Mouse (Mus musculus): ENCODE data around the gene Ptpru.

DNA sequence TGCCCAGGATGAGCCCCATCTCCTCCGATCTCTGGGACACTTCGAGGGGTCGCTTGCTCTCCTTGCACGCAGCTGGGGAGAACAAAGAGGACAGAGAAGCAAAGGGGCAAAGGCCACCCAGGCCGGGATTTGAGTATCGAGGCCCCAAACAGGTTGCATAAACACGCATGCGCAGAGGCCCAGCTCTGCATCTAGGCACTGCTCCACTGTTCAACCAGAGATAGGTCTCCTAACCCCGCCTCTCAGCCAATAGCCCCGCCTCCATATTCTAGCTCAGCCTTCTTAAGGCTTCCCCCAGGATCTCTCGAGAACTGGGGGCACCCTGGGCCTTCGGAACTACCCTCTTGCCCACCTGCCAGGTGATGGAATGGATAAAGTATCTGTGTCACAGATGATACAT, 40.2 kb downstream of the Ptpru start:
- no peak for TF ChIP-seq POLR2A (IDR thresholded peaks at IDR 0.05; ENCODE audit: low read depth, low read length)
- TF ChIP-seq CTCF (IDR thresholded peaks at IDR 0.05; ENCODE audit: extremely low read depth, insufficient read depth, insufficient read length, insufficient replicate concordance) = no peak
